Mouse (Mus musculus): ENCODE results near the gene Rngtt.

Rngtt gene

DNA sequence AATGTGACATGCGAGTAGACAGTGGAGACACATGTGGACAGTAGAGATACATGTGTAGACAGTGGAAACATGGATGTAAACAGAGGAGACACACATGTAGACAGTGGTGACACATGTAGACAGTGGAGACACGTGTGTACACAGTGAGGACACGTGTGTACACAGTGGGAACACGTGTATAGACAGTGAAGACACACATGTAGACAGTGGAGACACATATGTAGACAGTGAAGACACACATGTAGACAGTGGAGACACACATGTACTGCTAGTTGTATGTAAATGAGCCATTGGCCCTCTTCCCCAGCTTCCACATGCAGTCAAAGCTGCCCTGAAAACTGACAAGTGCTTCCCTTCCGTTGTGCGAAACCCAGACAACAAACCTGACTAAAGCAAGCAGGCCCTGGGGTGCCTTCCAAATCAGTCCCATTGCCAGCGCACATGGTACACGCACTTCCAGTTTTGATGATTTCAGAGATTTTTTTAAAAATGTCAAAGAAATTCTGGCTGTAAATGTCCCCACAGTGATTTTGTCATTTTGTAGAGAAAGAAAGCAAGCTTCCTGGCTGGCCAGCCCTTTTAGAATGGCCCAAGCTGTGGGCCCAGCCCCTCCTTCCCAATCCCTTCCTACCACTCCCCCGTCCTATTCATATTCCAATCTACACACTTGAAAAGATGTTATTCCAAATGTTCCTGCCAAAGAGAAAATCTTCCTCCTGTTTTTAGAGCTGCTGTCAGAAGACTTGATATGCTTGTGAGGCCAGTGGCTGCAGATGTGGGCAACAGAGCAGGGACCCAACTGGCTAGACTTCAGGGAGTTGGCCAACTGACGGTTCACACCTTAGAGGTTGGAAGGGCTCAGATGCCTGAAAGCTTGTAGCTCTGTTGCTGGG lies 204.2 kb downstream of the Rngtt start:
- no peak for DNase-seq (ENCODE audit: low spot score in 2 of 2)

DNA sequence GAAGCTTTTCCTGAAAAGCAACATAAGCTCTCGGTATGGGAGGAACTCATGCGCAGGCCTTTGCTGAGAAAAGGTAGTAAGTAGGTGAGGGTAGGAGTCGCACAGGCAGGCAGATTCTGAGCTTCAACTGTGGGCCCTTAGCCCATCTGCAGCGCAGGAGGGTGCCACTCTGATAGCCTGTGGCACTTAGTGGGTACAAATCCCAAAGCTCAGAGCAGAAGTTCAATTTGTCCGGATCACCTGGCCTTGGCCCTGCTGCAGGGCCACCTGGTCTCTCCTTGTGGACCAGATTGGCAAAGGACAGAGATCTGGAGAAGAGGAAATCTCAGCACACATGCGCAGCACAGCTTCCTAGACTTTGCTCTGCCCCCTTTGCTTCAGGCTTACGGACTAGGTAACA lies 210.1 kb downstream of the Rngtt start:
- DNase-seq (ENCODE audit: low spot score in 2 of 2), result no peak

DNA sequence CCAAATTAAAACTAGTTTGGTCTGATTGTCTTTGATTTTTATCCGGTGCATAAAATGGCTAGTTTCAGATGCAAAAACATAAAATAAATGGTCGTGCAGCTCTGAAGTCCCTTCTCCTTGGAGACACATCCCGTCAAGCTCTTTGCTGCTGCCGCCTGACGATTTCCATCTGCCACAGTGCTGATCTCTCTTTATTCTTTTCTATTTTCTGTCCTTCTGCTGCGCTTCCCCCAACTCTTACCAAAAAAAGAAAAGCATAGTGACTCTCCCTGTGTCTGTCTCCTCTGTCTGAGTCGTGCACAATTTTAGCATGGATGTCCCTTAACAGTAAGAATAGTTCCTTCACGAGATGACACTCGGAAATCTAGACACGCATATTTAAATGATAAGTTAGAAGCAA lies 210.8 kb downstream of the Rngtt start:
- DNase-seq (ENCODE audit: low spot score in 2 of 2), result no peak

DNA sequence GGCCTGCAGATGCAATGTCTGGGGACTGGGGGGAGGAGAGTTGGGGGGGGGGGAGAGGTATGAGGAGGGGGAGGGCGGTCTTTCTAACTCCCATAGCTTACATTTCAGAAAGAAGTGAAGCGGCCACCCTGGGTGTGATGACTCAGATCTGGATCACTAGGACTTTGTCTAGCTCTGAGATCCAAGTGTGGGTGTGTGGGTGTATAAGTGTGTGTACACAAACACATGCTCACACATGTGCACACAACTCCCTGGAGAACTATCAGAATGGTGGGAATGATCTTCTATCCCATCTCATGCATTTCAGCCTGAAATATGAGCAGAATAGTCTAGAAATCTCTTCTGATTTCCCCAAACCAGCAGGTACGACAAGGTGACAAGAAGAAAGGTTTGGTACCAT lies 213.7 kb downstream of the Rngtt start:
- no peak for DNase-seq (ENCODE audit: low spot score in 2 of 2)

DNA sequence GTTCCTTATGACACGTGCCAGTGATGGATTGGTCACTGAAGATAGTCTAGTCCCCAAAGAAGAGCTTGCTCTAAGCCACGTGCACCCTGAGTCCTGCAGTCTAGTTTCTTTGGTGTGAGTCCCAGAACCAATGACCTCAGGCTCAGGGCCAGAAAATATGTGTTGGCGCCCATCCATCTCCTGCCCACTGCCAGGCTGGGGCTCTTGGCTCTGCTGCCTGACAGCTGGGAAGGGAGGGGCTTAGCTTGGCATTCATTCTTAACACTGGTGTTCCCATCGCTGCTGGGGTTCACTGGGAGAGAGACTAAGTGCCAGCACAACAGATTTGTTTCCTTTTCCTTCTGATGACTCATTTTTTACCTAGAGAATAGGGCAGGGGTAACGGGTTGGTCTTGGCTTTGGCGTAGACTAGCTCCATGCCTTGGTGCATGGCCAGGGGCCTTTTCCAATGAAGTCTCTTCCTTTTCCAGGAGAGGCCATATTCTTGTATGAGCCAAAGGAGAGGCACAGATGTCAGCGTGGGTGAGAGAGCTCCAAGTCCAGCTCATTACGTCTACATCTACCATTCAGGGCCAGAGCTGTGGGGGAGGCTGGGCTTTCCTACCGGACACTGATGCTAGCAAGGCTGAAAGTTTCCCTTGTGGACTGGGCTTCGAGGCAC lies 214.5 kb downstream of the Rngtt start:
- DNase-seq (ENCODE audit: low spot score in 2 of 2), result no peak

DNA sequence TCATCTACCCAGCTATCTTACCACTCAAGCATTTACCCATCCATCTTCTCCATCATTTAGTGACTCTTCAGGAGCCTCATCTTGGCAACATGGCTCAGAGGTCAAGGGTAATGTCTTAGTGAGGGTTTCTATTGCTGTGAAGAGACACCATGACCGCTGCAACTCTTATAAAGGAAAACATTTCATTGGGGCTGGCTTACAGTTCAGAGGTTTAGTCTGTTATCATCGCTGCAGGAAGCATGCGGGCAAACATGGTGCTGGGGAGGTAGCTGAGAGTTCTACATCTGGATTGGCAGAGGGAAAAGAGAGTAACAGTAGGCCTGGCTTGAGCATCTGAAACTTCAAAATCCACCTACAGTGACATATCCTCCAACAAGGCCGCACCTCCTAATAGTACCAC lies 215.2 kb downstream of the Rngtt start:
- DNase-seq (ENCODE audit: low spot score in 2 of 2), result no peak

DNA sequence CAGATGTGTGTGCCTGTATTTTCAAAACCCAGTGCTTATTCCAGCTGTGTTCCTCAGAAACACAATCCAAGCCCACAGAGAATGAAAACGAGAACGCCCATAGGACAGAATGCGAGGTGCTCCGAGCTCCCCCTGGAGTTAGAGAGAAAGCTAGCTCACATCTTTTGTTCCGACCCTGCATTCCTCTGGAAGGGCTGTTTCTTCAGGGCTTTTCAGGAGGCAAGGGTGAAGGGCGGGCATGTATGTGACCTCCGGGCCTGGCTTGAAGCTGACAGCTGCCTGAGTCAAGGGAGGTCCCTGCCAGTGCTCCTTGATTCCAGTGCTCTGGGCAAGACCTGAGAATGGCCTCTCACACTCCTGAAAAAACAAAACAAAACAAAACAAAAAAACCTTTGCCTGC lies 216.0 kb downstream of the Rngtt start:
- DNase-seq (ENCODE audit: low spot score in 2 of 2), result no peak

DNA sequence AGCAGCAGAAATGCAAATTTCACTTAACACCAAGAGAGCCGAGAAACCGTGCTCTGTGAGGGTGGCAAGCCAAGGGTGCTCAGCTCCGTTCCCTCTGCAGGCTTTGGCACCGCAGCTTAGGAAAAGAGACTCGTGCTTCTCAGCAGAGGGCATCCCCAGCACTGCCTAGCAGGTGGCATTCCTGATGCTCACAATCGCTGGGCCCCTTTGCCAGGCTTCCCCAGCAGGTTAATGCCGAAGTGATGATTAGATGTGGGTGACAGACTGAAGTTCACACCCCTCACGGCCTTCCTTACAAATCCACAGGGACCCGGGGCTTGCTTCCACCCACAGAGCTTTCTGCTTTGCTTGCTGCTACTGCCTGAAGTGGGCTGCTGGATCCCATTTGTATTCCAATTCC lies 216.6 kb downstream of the Rngtt start:
- DNase-seq (ENCODE audit: low spot score in 2 of 2), result no peak

DNA sequence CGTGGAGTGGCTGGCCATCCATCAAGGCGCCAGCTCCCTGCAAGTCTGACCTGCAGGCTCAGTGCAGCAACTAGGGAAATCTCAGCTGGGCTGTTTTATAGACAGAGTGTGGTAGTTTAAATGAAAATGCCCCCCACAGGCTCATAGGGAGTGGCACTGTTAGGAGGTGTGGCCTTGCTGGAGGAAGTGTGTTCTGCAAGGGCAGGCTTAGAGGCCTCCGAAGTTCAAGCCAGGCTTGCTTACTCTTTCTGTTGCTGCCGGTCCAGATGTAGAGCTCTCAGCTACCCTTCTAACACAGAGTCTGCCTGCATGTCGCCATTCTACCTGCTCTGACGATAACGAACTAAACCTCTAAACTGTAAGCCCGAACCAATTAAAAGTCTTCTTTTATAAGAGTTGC lies 222.5 kb downstream of the Rngtt start:
- no peak for DNase-seq (ENCODE audit: low spot score in 2 of 2)

DNA sequence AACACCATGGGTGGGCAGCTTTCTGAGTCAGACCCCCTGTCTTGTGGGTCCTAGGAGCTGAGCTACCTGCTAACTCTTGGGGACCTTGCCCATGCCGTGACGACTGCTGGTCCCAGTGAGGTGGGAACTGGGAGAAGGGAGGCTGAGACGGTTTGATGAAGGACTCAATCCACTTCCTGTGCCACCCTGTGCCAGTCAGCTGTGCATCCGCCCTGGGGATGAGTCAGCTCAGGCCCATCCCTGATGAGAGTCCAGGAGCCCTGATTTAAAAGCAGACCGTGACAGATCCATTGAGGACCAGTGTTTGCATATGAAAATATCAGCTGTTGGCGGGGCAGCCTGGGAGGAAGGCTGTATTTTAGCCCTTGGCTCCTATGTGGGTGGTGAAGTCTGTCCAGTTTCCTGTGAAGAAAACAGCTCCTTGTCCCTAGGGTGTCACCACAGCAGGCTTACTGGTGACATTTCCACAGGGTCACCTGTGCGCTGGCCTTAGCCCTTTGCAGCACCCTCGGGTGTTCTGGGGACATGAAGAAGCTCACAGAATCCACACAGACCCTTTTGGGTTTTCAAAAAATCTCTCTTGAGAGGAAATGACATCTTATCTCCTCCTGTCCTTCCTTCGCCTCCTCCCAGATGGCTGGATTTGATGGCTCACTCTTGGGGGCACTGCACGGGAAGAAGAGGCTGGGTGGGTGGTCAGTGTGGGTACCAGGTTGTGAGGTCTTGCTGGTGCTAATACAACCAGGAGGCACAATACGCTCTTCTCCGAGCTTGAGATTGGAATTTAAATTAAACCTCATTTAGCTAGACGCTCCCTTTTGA lies 234.9 kb downstream of the Rngtt start:
- DNase-seq (ENCODE audit: low spot score in 2 of 2), result no peak

DNA sequence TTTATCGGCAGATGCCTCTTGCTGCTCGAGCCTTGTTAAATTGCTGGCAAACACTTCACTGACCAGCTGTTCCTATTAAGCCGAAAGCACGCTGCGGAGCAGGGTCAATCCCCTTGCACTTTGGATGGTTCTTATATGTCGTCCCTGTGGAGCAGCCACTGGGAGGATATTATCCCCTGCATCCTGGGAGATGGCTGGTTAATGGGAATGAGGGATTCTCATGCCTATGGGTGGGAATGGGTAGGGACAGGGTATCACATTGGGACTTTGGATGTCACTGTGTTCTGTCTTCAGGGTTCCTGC lies 235.4 kb downstream of the Rngtt start:
- no peak for DNase-seq (ENCODE audit: low spot score in 2 of 2)

DNA sequence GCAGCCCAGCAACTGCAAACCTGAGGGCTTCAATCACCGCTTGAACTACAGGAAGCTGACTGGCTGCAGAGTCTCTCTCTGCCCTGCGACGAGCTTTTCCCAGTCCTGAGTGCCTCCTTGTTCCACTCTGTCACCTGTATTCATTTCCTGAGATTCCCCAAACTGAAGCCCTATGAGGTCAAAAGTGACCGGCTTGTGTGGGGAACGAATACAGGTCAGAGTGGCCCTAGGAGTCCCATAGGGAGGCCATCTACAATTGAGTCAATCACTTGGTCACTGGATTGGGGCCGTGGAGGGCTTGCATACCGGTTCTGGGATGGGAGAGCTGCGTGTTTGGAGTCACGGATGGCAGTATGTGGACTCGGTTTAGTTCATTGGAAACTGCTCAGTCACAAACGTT lies 236.2 kb downstream of the Rngtt start:
- no peak for DNase-seq (ENCODE audit: low spot score in 2 of 2)

DNA sequence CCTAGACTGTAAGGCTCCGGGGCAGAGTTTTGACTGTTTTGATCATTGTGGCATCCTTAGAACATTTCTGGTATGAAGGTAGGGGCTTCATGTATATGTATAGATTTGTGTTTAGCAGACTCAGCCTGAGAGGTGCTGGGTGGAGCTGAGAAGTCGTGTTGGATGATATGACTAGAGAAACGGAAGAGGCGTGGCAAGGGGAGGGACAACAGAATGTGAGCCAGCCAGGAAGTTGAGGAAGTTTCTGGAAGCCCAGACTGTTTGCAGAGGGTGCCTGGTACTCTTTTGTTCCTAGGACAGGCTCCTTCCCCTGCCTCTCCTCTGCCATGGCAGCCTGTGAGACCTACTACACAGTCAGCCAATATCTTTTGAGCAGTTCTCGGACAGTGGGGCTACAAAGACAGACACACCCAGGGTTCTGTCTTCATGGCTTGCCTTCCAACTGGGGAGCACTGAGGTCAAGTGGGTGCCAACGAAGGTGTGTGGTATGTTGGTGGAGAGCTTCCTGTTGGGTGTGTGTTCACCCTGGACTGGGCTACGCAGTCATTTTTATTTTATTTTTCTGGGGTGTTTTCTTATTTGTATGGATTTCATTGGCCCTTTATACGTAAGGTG lies 237.3 kb downstream of the Rngtt start:
- no peak for DNase-seq (ENCODE audit: low spot score in 2 of 2)

DNA sequence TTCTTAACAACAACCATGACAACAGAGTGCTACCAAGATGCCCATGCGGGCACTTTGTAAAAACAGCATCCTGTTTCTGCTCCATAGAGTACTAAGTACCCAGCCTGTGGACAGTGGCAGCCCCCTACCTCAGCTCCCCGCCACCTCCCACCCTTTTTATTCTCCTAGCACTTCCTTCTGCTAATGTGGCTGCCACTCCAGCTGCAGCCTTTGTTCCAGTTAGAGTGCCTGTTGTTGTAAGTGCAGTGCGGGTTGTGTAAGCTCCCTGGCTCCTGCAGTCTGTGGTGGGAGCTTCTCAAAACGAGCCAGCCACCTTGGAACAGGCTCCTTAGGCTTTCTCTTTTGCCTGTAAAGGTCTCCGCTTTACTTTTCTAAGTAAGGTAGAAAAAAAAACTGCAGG lies 239.5 kb downstream of the Rngtt start:
- no peak for DNase-seq (ENCODE audit: low spot score in 2 of 2)

Data from spleen, postnatal 10 days (tissue).